Mouse (Mus musculus): ENCODE results near the gene Wdr24. TPM values are rescaled to one million over a fixed set of nuclear protein-coding genes. Genes with fewer than 3 reads are reported as not detected.

The Wdr24 gene
- polyA plus RNA-seq, 1 experiment from 2014 or later, result 24.7 TPM

DNA sequence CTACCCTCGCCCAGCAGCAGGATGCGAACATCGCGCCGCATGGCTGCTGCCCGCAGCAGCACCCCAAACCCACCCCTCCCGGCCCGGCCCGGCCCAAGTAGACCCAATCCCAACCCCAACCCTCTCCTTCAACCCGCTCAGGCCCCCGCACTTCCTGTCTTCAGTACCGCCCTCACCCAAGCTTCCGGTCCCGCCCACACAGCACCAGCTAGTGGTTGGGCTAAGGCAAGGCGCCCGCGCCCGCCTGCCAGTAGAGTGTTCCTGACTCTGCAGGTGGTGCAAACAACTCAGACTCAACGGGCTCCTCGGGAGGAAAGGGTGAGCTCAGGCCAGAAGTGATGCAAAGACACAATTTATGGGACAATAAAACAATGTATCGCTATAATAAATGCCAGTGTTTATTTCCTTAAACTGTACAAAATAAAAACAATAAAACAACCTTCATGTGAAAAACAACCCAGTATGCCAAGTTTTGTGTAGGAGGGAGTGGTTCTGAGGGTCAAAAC, 21.0 kb downstream of the Wdr24 start, which contains the start of gene Rhot2:
Gene Rhot2, minus strand, starts transcription at position 456 of the 506 bp plus-strand sequence.
- Histone ChIP-seq H3K4me1 (ENCODE audit: control insufficient read depth, insufficient read depth, low read length) (peaks cover 16% of the 10 kb centered on the region), H3K9me3 (replicated peaks; ENCODE audit: control insufficient read depth, low read length) (no peaks in the 10 kb centered on the region), H3K4me3 (replicated peaks; ENCODE audit: low read length) (peak within 1 kb of the TSS; percentile 89), H3K36me3 (ENCODE audit: control insufficient read depth, insufficient read depth, low read length) (peaks cover 17% of the 10 kb centered on the region), H3K9ac (ENCODE audit: low read length) (peak within 1 kb of the TSS; percentile 96), H3K27ac (ENCODE audit: low read length) (peak within 1 kb of the TSS; percentile 89), H3K27me3 (ENCODE audit: control insufficient read depth, insufficient read depth, low read length) (no peaks in the 10 kb centered on the region), H3K4me2 (ENCODE audit: low read depth, low read length) (peak within 1 kb of the TSS; percentile 79)
- ATAC-seq (ENCODE audit: insufficient read depth, low FRiP score), result peak; percentile 96
- WGBS, result 1% methylated on average over 21 of the region's 21 CpGs

DNA sequence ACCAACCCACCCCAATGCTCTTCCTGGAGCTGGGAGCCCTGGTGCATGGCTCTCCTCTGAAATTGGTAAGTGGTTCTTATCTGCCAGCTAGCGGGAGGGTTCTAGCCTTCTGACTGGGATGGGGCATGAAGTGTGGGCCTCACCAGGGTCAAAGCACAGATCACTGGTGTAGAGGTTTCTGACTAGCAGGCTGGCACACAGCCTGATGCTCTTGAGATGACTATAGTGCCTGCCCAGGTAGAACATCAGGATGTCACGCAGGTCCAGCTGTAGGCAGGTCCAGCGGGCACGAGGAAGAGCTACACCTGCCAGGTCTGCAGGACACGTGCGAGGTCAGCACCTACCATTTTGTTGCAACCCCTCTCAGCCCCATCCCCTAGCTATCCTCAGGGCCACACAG, 36.8 kb downstream of the Wdr24 start:
- H3K4me3 ChIP-seq (replicated peaks; ENCODE audit: low read length), result peak overlapping the region; percentile 82; the same call in 1 of the 2 replicates
- WGBS, result 86% methylated on average over 6 of the region's 6 CpGs

DNA sequence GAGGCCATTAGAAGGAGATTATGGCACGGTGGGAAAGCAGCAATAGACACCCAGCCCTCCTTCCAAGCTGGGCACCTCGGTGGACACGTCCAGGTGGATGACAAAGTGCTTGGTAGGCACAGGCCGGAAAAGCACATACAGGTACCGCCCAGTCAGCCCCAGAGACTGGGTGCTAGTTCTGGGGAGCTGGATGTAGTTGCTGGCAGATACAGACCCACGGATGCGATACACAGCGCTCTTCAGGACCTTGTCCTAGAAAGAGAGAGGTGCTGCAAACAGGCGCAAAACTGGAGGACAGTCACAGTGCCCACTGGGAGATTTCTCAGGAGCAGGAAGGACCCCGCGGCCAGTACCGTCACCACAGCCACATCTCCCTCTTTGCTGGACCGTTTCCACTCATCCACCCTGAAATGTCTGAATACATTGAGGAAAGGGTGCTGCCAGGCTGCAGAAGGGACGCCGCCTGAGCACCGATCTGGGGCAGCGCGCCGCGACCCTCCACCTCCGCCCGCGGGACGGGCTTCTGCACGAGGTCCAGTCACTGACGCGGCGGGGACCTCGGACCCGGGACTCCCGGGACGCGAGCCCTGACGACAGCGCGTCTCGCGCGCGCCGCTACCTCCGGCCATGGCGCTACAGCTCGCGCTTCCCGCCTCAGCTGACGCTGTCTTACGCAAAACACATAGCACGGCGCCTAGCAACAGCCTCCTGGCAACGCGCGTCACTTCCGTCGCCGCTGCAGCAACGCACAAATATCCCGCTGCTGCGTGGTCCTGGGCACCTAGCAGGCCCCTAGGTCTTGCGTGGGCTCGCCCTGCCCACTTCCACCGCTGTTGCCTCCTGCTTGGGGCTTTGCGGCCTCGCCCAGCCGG, 37.6 kb downstream of the Wdr24 start, which contains the start of gene Wdr90:
Gene Wdr90, minus strand, starts transcription at position 670 of the 872 bp plus-strand sequence.
- peak within 1 kb of the TSS; percentile 90 for H3K9ac ChIP-seq (ENCODE audit: low read length)
- 0 out of 2 replicates have a peak, but pooled peaks cover 3% of the 10 kb centered on the region for H3K36me3 ChIP-seq (ENCODE audit: control insufficient read depth, insufficient read depth, low read length)
- H3K27me3 ChIP-seq (ENCODE audit: control insufficient read depth, insufficient read depth, low read length), result no peaks in the 10 kb centered on the region
- H3K9me3 ChIP-seq (replicated peaks; ENCODE audit: control insufficient read depth, low read length), result no peaks in the 10 kb centered on the region
- 2% methylated on average over 65 of the region's 65 CpGs for WGBS
- H3K4me1 ChIP-seq (ENCODE audit: control insufficient read depth, insufficient read depth, low read length), result peaks cover 14% of the 10 kb centered on the region
- H3K27ac ChIP-seq (ENCODE audit: low read length), result peak within 1 kb of the TSS; percentile 75
- peak within 1 kb of the TSS; percentile 96 for H3K4me2 ChIP-seq (ENCODE audit: low read depth, low read length)
- ATAC-seq (ENCODE audit: insufficient read depth, low FRiP score), result peak; percentile 94
- peak within 1 kb of the TSS; percentile 82 for H3K4me3 ChIP-seq (replicated peaks; ENCODE audit: low read length)

More for the DNA sequence above, 36.8 kb downstream of the Wdr24 start:
- Histone ChIP-seq H3K27me3 (ENCODE audit: control insufficient read depth, insufficient read depth, low read length) (no peaks in the 10 kb centered on the region), H3K9ac (ENCODE audit: low read length) (peak overlapping the region; percentile 90), H3K9me3 (replicated peaks; ENCODE audit: control insufficient read depth, low read length) (no peaks in the 10 kb centered on the region), H3K4me1 (ENCODE audit: control insufficient read depth, insufficient read depth, low read length) (peaks cover 14% of the 10 kb centered on the region), H3K4me2 (ENCODE audit: low read depth, low read length) (peak overlapping the region; percentile 96), H3K27ac (ENCODE audit: low read length) (no peak overlapping the region), H3K36me3 (ENCODE audit: control insufficient read depth, insufficient read depth, low read length) (0 out of 2 replicates have a peak, but pooled peaks cover 3% of the 10 kb centered on the region)
- ATAC-seq (ENCODE audit: insufficient read depth, low FRiP score), result no peak

DNA sequence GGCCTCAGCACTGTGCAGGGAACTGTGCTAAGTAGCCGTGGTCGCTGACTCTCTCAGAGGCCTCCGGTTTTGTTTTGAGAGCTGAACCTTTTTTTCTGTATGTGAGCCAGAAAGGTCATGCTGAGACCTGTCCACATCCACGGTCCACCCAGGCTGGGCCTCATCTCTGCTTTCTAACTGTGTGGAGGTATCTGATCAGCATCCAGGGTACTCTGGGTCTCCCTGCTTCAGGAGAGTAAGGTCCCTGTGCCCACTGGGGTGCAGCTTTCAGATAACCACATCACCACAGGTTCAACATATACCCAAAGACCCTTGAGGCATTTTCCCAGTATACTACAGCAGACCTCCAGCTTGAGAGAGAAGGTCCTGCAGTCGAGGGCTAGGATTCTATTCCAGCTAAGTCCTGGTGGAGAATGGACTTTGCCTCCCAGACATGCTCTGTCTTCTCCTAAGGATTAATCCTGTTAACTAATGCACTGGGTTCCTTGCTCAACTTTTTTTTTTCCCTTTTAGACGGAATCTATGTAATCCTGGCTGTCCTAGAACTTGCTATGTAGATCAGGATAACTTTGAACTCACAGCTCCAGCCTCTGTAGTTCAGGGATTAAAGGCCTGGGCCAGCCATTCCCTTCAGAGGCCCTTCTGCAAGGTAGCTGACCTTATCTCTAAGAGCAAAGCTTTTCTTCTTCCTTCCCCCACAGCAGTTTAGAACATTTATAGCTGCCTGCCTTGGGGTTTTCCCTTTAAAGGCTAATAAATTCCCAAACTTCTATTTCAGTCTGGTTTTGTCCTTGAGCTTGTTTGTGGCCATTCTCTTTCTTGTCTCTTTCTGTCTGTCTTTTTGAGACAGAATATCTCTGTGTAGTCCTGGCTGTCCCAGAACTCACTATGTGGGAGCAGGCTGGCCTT, 38.5 kb downstream of the Wdr24 start:
- no peak for ATAC-seq (ENCODE audit: insufficient read depth, low FRiP score)
- peaks cover 14% of the 10 kb centered on the region for H3K4me1 ChIP-seq (ENCODE audit: control insufficient read depth, insufficient read depth, low read length)
- peak overlapping the region; percentile 90 for H3K9ac ChIP-seq (ENCODE audit: low read length)
- H3K27ac ChIP-seq (ENCODE audit: low read length), result peak overlapping the region; percentile 75
- H3K4me3 ChIP-seq (replicated peaks; ENCODE audit: low read length), result peak overlapping the region; percentile 82
- 0 out of 2 replicates have a peak, but pooled peaks cover 3% of the 10 kb centered on the region for H3K36me3 ChIP-seq (ENCODE audit: control insufficient read depth, insufficient read depth, low read length)
- no peaks in the 10 kb centered on the region for H3K27me3 ChIP-seq (ENCODE audit: control insufficient read depth, insufficient read depth, low read length)
- 10% methylated on average over 6 of the region's 6 CpGs for WGBS
- H3K4me2 ChIP-seq (ENCODE audit: low read depth, low read length), result peak overlapping the region; percentile 96
- H3K9me3 ChIP-seq (replicated peaks; ENCODE audit: control insufficient read depth, low read length), result no peaks in the 10 kb centered on the region

DNA sequence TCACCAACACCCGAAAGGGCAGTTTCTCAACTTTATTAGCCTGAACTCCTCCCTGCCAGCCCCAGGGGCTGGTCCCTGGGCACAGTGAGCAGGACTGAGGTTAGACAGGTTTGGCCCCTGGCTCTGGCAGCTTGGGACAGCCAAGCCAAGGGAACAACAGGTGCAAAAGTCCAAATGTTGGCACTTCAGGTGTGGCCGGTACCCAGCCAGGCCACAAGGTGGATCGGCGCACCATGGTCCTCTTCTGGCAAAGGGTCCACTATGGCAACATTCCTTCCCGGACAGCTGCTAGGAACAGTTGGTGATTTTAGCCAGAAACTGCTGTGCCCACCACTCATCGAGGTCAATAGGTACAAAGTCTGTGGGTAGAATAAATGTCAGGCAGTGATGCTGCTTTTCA, 40.3 kb downstream of the Wdr24 start:
- Histone ChIP-seq H3K27me3 (ENCODE audit: control insufficient read depth, insufficient read depth, low read length) (no peaks in the 10 kb centered on the region), H3K4me1 (ENCODE audit: control insufficient read depth, insufficient read depth, low read length) (peaks cover 22% of the 10 kb centered on the region), H3K9me3 (replicated peaks; ENCODE audit: control insufficient read depth, low read length) (no peaks in the 10 kb centered on the region), H3K9ac (ENCODE audit: low read length) (no peak overlapping the region), H3K36me3 (ENCODE audit: control insufficient read depth, insufficient read depth, low read length) (0 out of 2 replicates have a peak, but pooled peaks cover 3% of the 10 kb centered on the region), H3K27ac (ENCODE audit: low read length) (no peak overlapping the region), H3K4me3 (replicated peaks; ENCODE audit: low read length) (no peak overlapping the region), H3K4me2 (ENCODE audit: low read depth, low read length) (no peak overlapping the region)
- no peak for ATAC-seq (ENCODE audit: insufficient read depth, low FRiP score)
- WGBS, result 90% methylated on average over 6 of the region's 6 CpGs

DNA sequence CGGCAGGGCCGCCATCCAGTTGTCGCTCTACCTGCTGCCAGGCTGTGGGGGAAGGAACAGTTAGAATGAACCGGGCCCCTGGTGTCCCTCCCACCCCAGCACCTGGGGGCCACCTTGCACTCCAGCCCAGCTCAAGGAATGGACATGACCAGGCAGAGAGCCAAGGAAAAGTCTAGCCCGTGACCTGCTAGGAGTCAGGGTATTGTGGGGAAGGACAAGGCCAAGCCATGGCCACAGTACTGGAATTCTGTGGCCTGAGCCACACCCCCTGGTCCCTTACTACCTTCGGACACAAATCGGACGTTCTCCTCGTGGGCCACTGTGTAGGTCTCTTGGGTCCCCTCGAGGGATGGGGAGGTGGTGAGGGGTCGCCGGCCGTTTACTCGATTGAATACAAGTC, 40.9 kb downstream of the Wdr24 start:
- H3K4me1 ChIP-seq (ENCODE audit: control insufficient read depth, insufficient read depth, low read length), result peaks cover 22% of the 10 kb centered on the region
- no peak overlapping the region for H3K4me3 ChIP-seq (replicated peaks; ENCODE audit: low read length)
- WGBS, result 89% methylated on average over 14 of the region's 14 CpGs
- no peaks in the 10 kb centered on the region for H3K9me3 ChIP-seq (replicated peaks; ENCODE audit: control insufficient read depth, low read length)
- no peak overlapping the region for H3K9ac ChIP-seq (ENCODE audit: low read length)
- no peak for ATAC-seq (ENCODE audit: insufficient read depth, low FRiP score)
- H3K4me2 ChIP-seq (ENCODE audit: low read depth, low read length), result no peak overlapping the region
- H3K27ac ChIP-seq (ENCODE audit: low read length), result no peak overlapping the region
- H3K36me3 ChIP-seq (ENCODE audit: control insufficient read depth, insufficient read depth, low read length), result 0 out of 2 replicates have a peak, but pooled peaks cover 3% of the 10 kb centered on the region
- H3K27me3 ChIP-seq (ENCODE audit: control insufficient read depth, insufficient read depth, low read length), result no peaks in the 10 kb centered on the region

DNA sequence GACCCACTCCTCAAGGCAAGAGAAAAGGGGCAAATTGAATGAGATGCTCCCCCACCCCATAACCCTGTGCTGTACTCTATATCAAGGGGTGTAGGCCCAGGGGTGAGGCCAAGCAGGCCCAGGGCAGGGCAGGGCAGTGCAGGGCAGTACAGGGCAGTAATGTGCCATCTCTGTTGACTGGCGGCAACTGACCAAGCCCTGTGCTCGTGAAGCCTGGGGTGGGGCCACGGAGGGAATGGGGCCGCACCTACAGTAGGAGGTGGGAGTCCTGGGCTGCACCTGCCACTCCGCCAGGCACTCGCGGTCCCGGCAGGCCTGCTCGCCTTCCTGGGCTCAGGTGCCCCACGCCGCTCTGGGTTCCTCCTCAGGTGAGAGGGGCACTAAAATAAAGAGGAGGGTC, 41.9 kb downstream of the Wdr24 start:
- H3K27ac ChIP-seq (ENCODE audit: low read length), result peak overlapping the region; percentile 39; the same call in 1 of the 2 replicates
- H3K4me1 ChIP-seq (ENCODE audit: control insufficient read depth, insufficient read depth, low read length), result peaks cover 20% of the 10 kb centered on the region
- H3K9ac ChIP-seq (ENCODE audit: low read length), result no peak overlapping the region; the same call in 1 of the 2 replicates
- 85% methylated on average over 11 of the region's 11 CpGs for WGBS
- H3K27me3 ChIP-seq (ENCODE audit: control insufficient read depth, insufficient read depth, low read length), result no peaks in the 10 kb centered on the region
- ATAC-seq (ENCODE audit: insufficient read depth, low FRiP score), result peak; percentile 23; the same call in 1 of the 2 replicates
- no peaks in the 10 kb centered on the region for H3K9me3 ChIP-seq (replicated peaks; ENCODE audit: control insufficient read depth, low read length)
- H3K4me2 ChIP-seq (ENCODE audit: low read depth, low read length), result peak overlapping the region; percentile 23; the same call in 1 of the 2 replicates
- H3K4me3 ChIP-seq (replicated peaks; ENCODE audit: low read length), result no peak overlapping the region
- 0 out of 2 replicates have a peak, but pooled peaks cover 3% of the 10 kb centered on the region for H3K36me3 ChIP-seq (ENCODE audit: control insufficient read depth, insufficient read depth, low read length)

DNA sequence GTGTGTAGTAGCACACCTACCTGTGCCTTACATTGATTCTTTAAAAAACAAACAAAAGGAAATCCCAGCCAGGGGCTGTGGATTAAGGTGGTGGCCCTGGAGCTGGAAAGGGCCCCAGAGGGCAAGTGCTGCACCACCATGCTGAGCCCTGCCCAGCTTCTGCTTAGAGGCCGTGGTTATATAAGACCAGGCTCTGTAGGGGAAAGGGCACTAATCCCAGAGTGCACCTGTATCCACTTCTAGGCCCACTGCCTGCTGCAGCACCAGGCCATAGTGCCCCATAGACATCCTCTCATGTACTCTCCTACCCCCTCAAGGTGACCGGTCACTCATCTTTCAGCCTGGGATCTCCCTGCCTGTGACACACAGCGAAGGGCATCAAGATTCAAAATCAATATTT, 42.7 kb downstream of the Wdr24 start:
- no peaks in the 10 kb centered on the region for H3K27me3 ChIP-seq (ENCODE audit: control insufficient read depth, insufficient read depth, low read length)
- 0 out of 2 replicates have a peak, but pooled peaks cover 3% of the 10 kb centered on the region for H3K36me3 ChIP-seq (ENCODE audit: control insufficient read depth, insufficient read depth, low read length)
- no peaks in the 10 kb centered on the region for H3K9me3 ChIP-seq (replicated peaks; ENCODE audit: control insufficient read depth, low read length)
- peak overlapping the region; percentile 39; the same call in 1 of the 2 replicates for H3K27ac ChIP-seq (ENCODE audit: low read length)
- WGBS, result 86% methylated on average over 3 of the region's 3 CpGs
- peaks cover 13% of the 10 kb centered on the region; the same call in 1 of the 2 replicates for H3K4me1 ChIP-seq (ENCODE audit: control insufficient read depth, insufficient read depth, low read length)
- no peak for ATAC-seq (ENCODE audit: insufficient read depth, low FRiP score)
- no peak overlapping the region for H3K4me3 ChIP-seq (replicated peaks; ENCODE audit: low read length)
- H3K4me2 ChIP-seq (ENCODE audit: low read depth, low read length), result no peak overlapping the region
- H3K9ac ChIP-seq (ENCODE audit: low read length), result no peak overlapping the region

Data from stomach, embryonic 16.5 days (tissue).